Mouse (Mus musculus) kidney, embryonic 14.5 days (tissue): Measurements from ENCODE around the gene Sh3bp2. TPM values are rescaled to one million over a fixed set of nuclear protein-coding genes. Genes with fewer than 3 reads are reported as not detected.

Experiments
- ATAC-seq: fragments of 200-750 bp; cut with Nextera tagmentation; 2 replicates; pipeline ENCODE4 v1.8.0; 2017; ENCODE audit warnings: moderate number of reproducible peaks, mild to moderate bottlenecking, moderate TSS enrichment, moderate library complexity; ENCODE audit not compliant: low FRiP score, low TSS enrichment
- H3K27ac ChIP-seq: fragments of 300-500 bp; sonication (generic); 2 replicates; pipeline ENCODE4 v1.5.1; 2014; ENCODE audit warnings: low read depth, mild to moderate bottlenecking, low read length, moderate library complexity, mixed read lengths
- H3K27me3 ChIP-seq: fragments of 300-500 bp; sonication (generic); 2 replicates; pipeline ENCODE4 v1.6.1; 2014; ENCODE audit warnings: mild to moderate bottlenecking, low read length; ENCODE audit not compliant: control insufficient read depth, insufficient read depth
- H3K36me3 ChIP-seq: fragments of 300-500 bp; sonication (generic); 2 replicates; pipeline ENCODE4 v1.6.1; 2014; ENCODE audit warnings: low read length, mixed read lengths; ENCODE audit not compliant: control insufficient read depth, insufficient read depth
- H3K4me1 ChIP-seq: fragments of 300-500 bp; sonication (generic); 2 replicates; pipeline ENCODE4 v1.6.1; 2014; ENCODE audit warnings: low read length, mixed read lengths; ENCODE audit not compliant: control insufficient read depth, insufficient read depth
- H3K4me2 ChIP-seq: fragments of 300-500 bp; sonication (generic); replicated peaks from 2 replicates; pipeline ENCODE4 v1.6.1; 2014; ENCODE audit warnings: low read depth, mild to moderate bottlenecking, low read length
- H3K4me3 ChIP-seq: fragments of 300-500 bp; sonication (generic); 2 replicates; pipeline ENCODE4 v1.5.1; 2014; ENCODE audit warnings: mild to moderate bottlenecking, low read length
- H3K9ac ChIP-seq: fragments of 300-500 bp; sonication (generic); 2 replicates; pipeline ENCODE4 v1.6.1; 2014; ENCODE audit warnings: low read depth, mild to moderate bottlenecking, low read length, moderate library complexity
- H3K9me3 ChIP-seq: fragments of 300-500 bp; sonication (generic); 2 replicates; pipeline ENCODE4 v1.6.1; 2016; ENCODE audit warnings: low read length; ENCODE audit not compliant: control insufficient read depth
- WGBS: fragments of 180-500 bp; shearing (Covaris S2); extraction: QIAGEN DNeasy Blood & Tissue Kit; methylation state at CpG from one replicate; pipeline ENCODE4 v1.1.7; 2014; 5-methylcytosine and 5-hydroxymethylcytosine counted together
- microRNA-seq: library from miRNA; unstranded; fragments of <30 nt; microRNA quantifications from one replicate; pipeline ENCODE4, GENCODE M21; 2016
- polyA plus RNA-seq: library from polyadenylated mRNA; unstranded; fragments of >200 nt; fragmentation: Nextera tagmentation; extraction: Ambion mirVana; gene quantifications from 2 replicates; pipeline ENCODE4 v1.2.1, GENCODE M21; 2014

Sh3bp2 gene
- polyA plus RNA-seq, 1 experiment from 2014 or later: 11.1 TPM

DNA sequence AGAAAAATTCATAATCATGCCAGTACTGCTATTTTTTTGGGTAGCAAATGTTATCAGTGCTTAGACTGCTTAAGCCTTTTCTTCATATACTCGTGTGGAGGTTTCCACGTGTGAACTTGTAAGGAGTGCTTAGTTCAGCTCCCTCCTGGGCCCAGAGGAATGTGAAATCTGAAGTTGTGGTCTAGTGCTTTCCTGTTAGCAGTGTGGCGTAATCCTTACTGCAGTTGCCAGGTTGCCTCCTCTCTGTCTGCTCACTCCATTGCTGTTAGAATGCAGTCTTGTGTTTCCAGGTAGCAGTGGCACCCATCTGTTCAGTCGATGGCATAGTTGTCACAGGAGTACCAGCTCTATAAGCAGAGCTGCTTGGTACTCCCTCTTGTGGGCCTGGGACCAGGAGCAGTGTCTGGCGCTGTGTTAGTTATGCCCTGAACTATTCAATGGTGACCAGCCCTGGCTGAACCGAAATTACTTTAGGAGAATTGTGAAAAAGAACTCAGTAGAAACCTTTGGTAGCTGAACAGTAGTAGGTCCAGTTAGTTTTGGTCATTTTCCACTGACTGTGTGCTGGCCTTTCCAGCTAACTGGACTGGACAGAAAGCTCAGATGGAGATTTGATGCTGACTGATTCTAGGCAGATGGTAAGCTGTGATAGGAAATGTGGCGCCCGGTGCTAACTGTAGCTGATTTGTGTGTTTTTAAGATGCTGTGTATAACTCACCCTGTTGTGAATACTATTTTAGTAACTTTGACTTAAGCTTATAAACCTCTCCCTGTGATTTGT lies 81.7 kb downstream of the Sh3bp2 start:
- 86% methylated on average over 8 of the region's 8 CpGs for WGBS
- Histone ChIP-seq H3K4me3 (no peak overlapping the region), H3K4me1 (no peaks in the 10 kb centered on the region), H3K27me3 (no peaks in the 10 kb centered on the region), H3K27ac (no peak overlapping the region), H3K9me3 (no peaks in the 10 kb centered on the region), H3K4me2 (no peak overlapping the region), H3K36me3 (peaks cover 65% of the 10 kb centered on the region), H3K9ac (no peak overlapping the region)
- ATAC-seq: no peak

GRCm38 (mm10) chr5:34608226-34608625 lies 82.6 kb downstream of the Sh3bp2 start:
- no peak for ATAC-seq
- no peaks in the 10 kb centered on the region for H3K9me3 ChIP-seq
- 90% methylated on average over 3 of the region's 3 CpGs for WGBS
- no peak overlapping the region for H3K27ac ChIP-seq
- H3K4me2 ChIP-seq: no peak overlapping the region
- H3K27me3 ChIP-seq: no peaks in the 10 kb centered on the region
- peaks cover 68% of the 10 kb centered on the region for H3K36me3 ChIP-seq
- no peak overlapping the region for H3K4me3 ChIP-seq
- H3K9ac ChIP-seq: no peak overlapping the region
- H3K4me1 ChIP-seq: no peaks in the 10 kb centered on the region

DNA sequence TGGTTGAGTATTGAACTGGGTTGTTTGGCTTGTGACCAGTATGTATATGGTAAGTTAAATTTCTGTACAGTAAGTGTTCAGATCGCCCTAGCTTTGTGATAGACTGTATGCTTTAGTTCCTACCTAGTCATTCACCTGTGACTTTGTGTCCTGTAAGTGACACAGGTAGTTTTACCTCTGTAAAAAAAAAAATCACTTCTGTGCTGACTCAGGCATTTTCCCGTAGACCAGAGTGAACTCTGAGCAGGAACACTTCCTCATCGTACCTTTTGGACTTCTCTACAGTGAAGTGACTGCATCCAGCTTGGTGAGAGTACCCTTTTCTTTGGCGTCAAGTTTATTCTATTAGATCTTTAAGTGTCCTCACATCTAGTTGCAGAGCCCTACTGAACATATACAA lies 84.3 kb downstream of the Sh3bp2 start:
- ATAC-seq: no peak
- H3K27ac ChIP-seq: no peak overlapping the region
- WGBS: 91% methylated on average over 4 of the region's 4 CpGs

More for the DNA sequence above, 84.3 kb downstream of the Sh3bp2 start:
- no peak overlapping the region for H3K4me2 ChIP-seq
- H3K4me1 ChIP-seq: no peaks in the 10 kb centered on the region
- H3K4me3 ChIP-seq: no peak overlapping the region
- H3K36me3 ChIP-seq: peaks cover 77% of the 10 kb centered on the region
- H3K27me3 ChIP-seq: no peaks in the 10 kb centered on the region
- no peak overlapping the region for H3K9ac ChIP-seq
- H3K9me3 ChIP-seq: no peaks in the 10 kb centered on the region

Small RNAs within 50 kb of the gene (microRNA-seq; reads per million reads assigned to microRNA genes)
- gene Mir7036b: 1.3 reads per million

Other genes starting within 250 kb of the Sh3bp2 start
- gene Zfyve28, start 237.4 kb upstream of the Sh3bp2 start, polyA plus RNA-seq: 0.14 and 0.37 TPM in 2 replicates
- not detected in 2 replicates for gene Cfap99, start 237.2 kb upstream of the Sh3bp2 start, polyA plus RNA-seq
- gene Rnf4, start 189.5 kb upstream of the Sh3bp2 start, polyA plus RNA-seq: 140 and 213 TPM in 2 replicates
- gene Fam193a, start 155.9 kb upstream of the Sh3bp2 start, polyA plus RNA-seq: 17.7 and 18.4 TPM in 2 replicates
- gene Tnip2, start 11.8 kb upstream of the Sh3bp2 start, polyA plus RNA-seq: 10.8 and 16.1 TPM in 2 replicates
- gene Add1, start 47.8 kb downstream of the Sh3bp2 start, polyA plus RNA-seq: 124 and 183 TPM in 2 replicates
- gene Mfsd10, start 111.4 kb downstream of the Sh3bp2 start, polyA plus RNA-seq: 111 and 125 TPM in 2 replicates
- gene Nop14, start 134.3 kb downstream of the Sh3bp2 start, polyA plus RNA-seq: 25.4 and 30.4 TPM in 2 replicates
- 2.5 TPM in 2 replicates for gene Grk4, start 134.5 kb downstream of the Sh3bp2 start, polyA plus RNA-seq
- gene Htt, start 235.9 kb downstream of the Sh3bp2 start, polyA plus RNA-seq: 15.9 and 21.4 TPM in 2 replicates